Mouse (Mus musculus): Measurements from ENCODE around the gene Trim17. TPM values are rescaled to one million over a fixed set of nuclear protein-coding genes. Genes with fewer than 3 reads are reported as not detected.

Trim17 gene
- polyA plus RNA-seq, 1 experiment from 2014 or later = 0.55 TPM

- Histone ChIP-seq H3K4me3 (peak overlapping the region; percentile 42), H3K9ac (no peak overlapping the region), H3K9me3 (no peaks in the 10 kb centered on the region; the same call in 1 of the 2 replicates), H3K4me2 (replicated peaks) (peak overlapping the region; percentile 82), H3K36me3 (peaks cover 8% of the 10 kb centered on the region; the same call in 1 of the 2 replicates), H3K27ac (no peak overlapping the region), H3K4me1 (peaks cover 25% of the 10 kb centered on the region), H3K27me3 (peaks cover 18% of the 10 kb centered on the region)
- ATAC-seq (ENCODE audit: insufficient number of reproducible peaks, insufficient read depth, low FRiP score, low TSS enrichment) = no peak
- 36% methylated on average over 15 of the region's 15 CpGs for WGBS
Measured at GRCm38 (mm10) chr11:58959186-58959825, 4.8 kb downstream of the Trim17 start.

- H3K27me3 ChIP-seq = peaks cover 18% of the 10 kb centered on the region
- WGBS = 2% methylated on average over 40 of the region's 40 CpGs
Measured at GRCm38 (mm10) chr11:58959921-58960465, 5.5 kb downstream of the Trim17 start.

GRCm38 (mm10) chr11:58961364-58962177, 7.1 kb downstream of the Trim17 start:
- 63% methylated on average over 50 of the region's 50 CpGs for WGBS
- H3K9ac ChIP-seq = no peak overlapping the region
- ATAC-seq (ENCODE audit: insufficient number of reproducible peaks, insufficient read depth, low FRiP score, low TSS enrichment) = no peak
- H3K27ac ChIP-seq = no peak overlapping the region
- no peak overlapping the region for H3K4me2 ChIP-seq (replicated peaks)
- no peaks in the 10 kb centered on the region; the same call in 1 of the 2 replicates for H3K9me3 ChIP-seq
- H3K4me1 ChIP-seq = peaks cover 19% of the 10 kb centered on the region
- H3K36me3 ChIP-seq = peaks cover 8% of the 10 kb centered on the region; the same call in 1 of the 2 replicates
- H3K4me3 ChIP-seq = no peak overlapping the region
- H3K27me3 ChIP-seq = peaks cover 18% of the 10 kb centered on the region

More at GRCm38 (mm10) chr11:58959921-58960465, 5.5 kb downstream of the Trim17 start:
- 0 out of 2 replicates have a peak, but pooled peaks have one; percentile 55 for ATAC-seq (ENCODE audit: insufficient number of reproducible peaks, insufficient read depth, low FRiP score, low TSS enrichment)
- H3K4me2 ChIP-seq (replicated peaks) = peak overlapping the region; percentile 82
- peak overlapping the region; percentile 42 for H3K4me3 ChIP-seq
- H3K27ac ChIP-seq = no peak overlapping the region
- peak overlapping the region; percentile 40; the same call in 1 of the 2 replicates for H3K9ac ChIP-seq
- H3K9me3 ChIP-seq = no peaks in the 10 kb centered on the region; the same call in 1 of the 2 replicates
- peaks cover 8% of the 10 kb centered on the region; the same call in 1 of the 2 replicates for H3K36me3 ChIP-seq
- H3K4me1 ChIP-seq = peaks cover 25% of the 10 kb centered on the region

GRCm38 (mm10) chr11:58963543-58963942, 9.1 kb downstream of the Trim17 start:
- Histone ChIP-seq H3K4me2 (replicated peaks) (no peak overlapping the region), H3K27ac (no peak overlapping the region), H3K27me3 (peaks cover 18% of the 10 kb centered on the region), H3K9ac (no peak overlapping the region), H3K4me3 (no peak overlapping the region), H3K36me3 (peaks cover 4% of the 10 kb centered on the region; the same call in 1 of the 2 replicates), H3K9me3 (no peaks in the 10 kb centered on the region; the same call in 1 of the 2 replicates), H3K4me1 (peaks cover 10% of the 10 kb centered on the region; the same call in 1 of the 2 replicates)
- WGBS = 39% methylated on average over 17 of the region's 17 CpGs
- ATAC-seq (ENCODE audit: insufficient number of reproducible peaks, insufficient read depth, low FRiP score, low TSS enrichment) = no peak

- 87% methylated on average over 7 of the region's 7 CpGs for WGBS
- H3K9me3 ChIP-seq = no peaks in the 10 kb centered on the region; the same call in 1 of the 2 replicates
- H3K9ac ChIP-seq = no peak overlapping the region
- peaks cover 18% of the 10 kb centered on the region for H3K27me3 ChIP-seq
- no peak for ATAC-seq (ENCODE audit: insufficient number of reproducible peaks, insufficient read depth, low FRiP score, low TSS enrichment)
- no peak overlapping the region for H3K4me2 ChIP-seq (replicated peaks)
- H3K27ac ChIP-seq = no peak overlapping the region
- H3K4me3 ChIP-seq = no peak overlapping the region
- H3K4me1 ChIP-seq = peaks cover 10% of the 10 kb centered on the region; the same call in 1 of the 2 replicates
- H3K36me3 ChIP-seq = peaks cover 6% of the 10 kb centered on the region; the same call in 1 of the 2 replicates
Measured at GRCm38 (mm10) chr11:58964216-58964615, 9.7 kb downstream of the Trim17 start.

GRCm38 (mm10) chr11:58965001-58965760, 10.7 kb downstream of the Trim17 start:
- 46% methylated on average over 12 of the region's 12 CpGs for WGBS
- Histone ChIP-seq H3K9me3 (no peaks in the 10 kb centered on the region; the same call in 1 of the 2 replicates), H3K4me1 (peaks cover 3% of the 10 kb centered on the region; the same call in 1 of the 2 replicates), H3K36me3 (peaks cover 13% of the 10 kb centered on the region; the same call in 1 of the 2 replicates), H3K27ac (no peak overlapping the region), H3K4me2 (replicated peaks) (no peak overlapping the region), H3K27me3 (peaks cover 18% of the 10 kb centered on the region), H3K4me3 (no peak overlapping the region), H3K9ac (no peak overlapping the region)
- ATAC-seq (ENCODE audit: insufficient number of reproducible peaks, insufficient read depth, low FRiP score, low TSS enrichment) = no peak

- Histone ChIP-seq H3K4me1 (peaks cover 3% of the 10 kb centered on the region; the same call in 1 of the 2 replicates), H3K4me3 (no peak overlapping the region), H3K9ac (no peak overlapping the region), H3K9me3 (no peaks in the 10 kb centered on the region), H3K36me3 (peaks cover 19% of the 10 kb centered on the region; the same call in 1 of the 2 replicates), H3K4me2 (replicated peaks) (no peak overlapping the region), H3K27ac (no peak overlapping the region), H3K27me3 (peaks cover 10% of the 10 kb centered on the region)
- ATAC-seq (ENCODE audit: insufficient number of reproducible peaks, insufficient read depth, low FRiP score, low TSS enrichment) = no peak
- 100% methylated on average over 1 of the region's 1 CpGs for WGBS
Measured at GRCm38 (mm10) chr11:58967346-58967745, 12.9 kb downstream of the Trim17 start.

GRCm38 (mm10) chr11:58968551-58968950, 14.1 kb downstream of the Trim17 start:
- Histone ChIP-seq H3K9ac (no peak overlapping the region), H3K36me3 (peaks cover 19% of the 10 kb centered on the region; the same call in 1 of the 2 replicates), H3K4me1 (peaks cover 2% of the 10 kb centered on the region; the same call in 1 of the 2 replicates), H3K27ac (no peak overlapping the region), H3K9me3 (no peaks in the 10 kb centered on the region), H3K27me3 (peaks cover 4% of the 10 kb centered on the region), H3K4me3 (no peak overlapping the region), H3K4me2 (replicated peaks) (no peak overlapping the region)
- ATAC-seq (ENCODE audit: insufficient number of reproducible peaks, insufficient read depth, low FRiP score, low TSS enrichment) = no peak
- WGBS = 81% methylated on average over 7 of the region's 7 CpGs

- WGBS = 90% methylated on average over 8 of the region's 8 CpGs
- Histone ChIP-seq H3K27me3 (no peaks in the 10 kb centered on the region), H3K4me1 (no peaks in the 10 kb centered on the region), H3K36me3 (peaks cover 19% of the 10 kb centered on the region; the same call in 1 of the 2 replicates), H3K27ac (no peak overlapping the region), H3K9me3 (no peaks in the 10 kb centered on the region), H3K4me3 (no peak overlapping the region), H3K4me2 (replicated peaks) (no peak overlapping the region), H3K9ac (no peak overlapping the region)
- no peak for ATAC-seq (ENCODE audit: insufficient number of reproducible peaks, insufficient read depth, low FRiP score, low TSS enrichment)
Measured at GRCm38 (mm10) chr11:58969027-58969426, 14.5 kb downstream of the Trim17 start.

GRCm38 (mm10) chr11:58969659-58970058, 15.2 kb downstream of the Trim17 start:
- 82% methylated on average over 6 of the region's 6 CpGs for WGBS
- no peaks in the 10 kb centered on the region for H3K4me1 ChIP-seq
- no peak overlapping the region for H3K4me2 ChIP-seq (replicated peaks)
- no peak overlapping the region for H3K9ac ChIP-seq
- H3K9me3 ChIP-seq = no peaks in the 10 kb centered on the region
- no peak overlapping the region for H3K27ac ChIP-seq
- H3K36me3 ChIP-seq = peaks cover 19% of the 10 kb centered on the region; the same call in 1 of the 2 replicates
- no peak overlapping the region for H3K4me3 ChIP-seq
- no peaks in the 10 kb centered on the region for H3K27me3 ChIP-seq
- no peak for ATAC-seq (ENCODE audit: insufficient number of reproducible peaks, insufficient read depth, low FRiP score, low TSS enrichment)

Measured in embryonic facial prominence, embryonic 12.5 days (tissue).